Mouse (Mus musculus) CH12.LX (cell line): ENCODE results near the gene Tnfsf12.

Experiments used
- CTCF ChIP-seq, 2 experiments: IDR thresholded peaks in 1 of 2; conservative IDR thresholded peaks in 1 of 2; 2 replicates each; pipeline ENCODE4 v1.5.1; 2011 to 2012; ENCODE audit warnings: low read depth in 2 of 2, low read length in 2 of 2, improper control_type of control experiment in 1 of 2, inconsistent platforms in 1 of 2, mild to moderate bottlenecking in 1 of 2, moderate library complexity in 1 of 2
- E2F4 ChIP-seq: IDR thresholded peaks from 2 replicates; pipeline ENCODE4 v1.6.1; 2011; ENCODE audit warnings: low read depth, low read length, improper control_type of control experiment; ENCODE audit not compliant: insufficient replicate concordance
- POLR2A ChIP-seq: IDR thresholded peaks from 2 replicates; pipeline ENCODE4 v1.6.1; 2011; ENCODE audit warnings: low read depth, mild to moderate bottlenecking, improper control_type of control experiment, low read length
- TBP ChIP-seq: conservative IDR thresholded peaks from 2 replicates; pipeline ENCODE4 v1.6.1; 2011; ENCODE audit warnings: low read depth, low read length, improper control_type of control experiment

- TF ChIP-seq TBP (no peak), CTCF (conservative IDR thresholded peaks at IDR 0.05 in 1 of 2, IDR thresholded peaks at IDR 0.05 in 1 of 2; ENCODE audit: low read depth in 2 of 2, low read length in 2 of 2) (no peak), POLR2A (no peak), E2F4 (no peak)
Measured at GRCm38 (mm10) chr11:69664841-69665240, 30.8 kb downstream of the Tnfsf12 start.
